Mouse (Mus musculus) ovary, adult 2 months (tissue): ENCODE measurements around the gene Acsm3. TPM values are rescaled to one million over a fixed set of nuclear protein-coding genes. Genes with fewer than 3 reads are reported as not detected.

Experiments
- polyA plus RNA-seq: library from polyadenylated mRNA; depleted of rRNA; stranded (reverse); fragments of >200 nt; gene quantifications from 2 replicates; pipeline ENCODE4 v1.2.3, GENCODE M21; 2012; rRNA removed

The Acsm3 gene
- polyA plus RNA-seq: 0.16 and 0.36 TPM in 2 replicates

GRCm38 (mm10) chr7:119760527-119760951, at the start of gene Acsm3:
TSS of gene Acsm3 (plus strand) at chr7:119760923.

GRCm38 (mm10) chr7:119720253-119720946, 40.3 kb upstream of the Acsm3 start, which contains the start of gene Thumpd1:
TSS of gene Thumpd1 (minus strand) at chr7:119720798.

GRCm38 (mm10) chr7:119793586-119794250, 33.0 kb downstream of the Acsm3 start, which contains the start of the genes Rexo5 and Eri2:
TSS of gene Rexo5 (plus strand) at chr7:119794006.
TSS of gene Eri2 (minus strand) at chr7:119794058.

Other genes with a start within 250 kb of the Acsm3 start
- 0.29 and 0.68 TPM in 2 replicates for gene Acsm5, start 241.5 kb upstream of the Acsm3 start, polyA plus RNA-seq
- not detected in 2 replicates for gene Pdilt, start 237.4 kb upstream of the Acsm3 start, polyA plus RNA-seq
- not detected in 2 replicates for gene Acsm2, start 206.6 kb upstream of the Acsm3 start, polyA plus RNA-seq
- 0.17 TPM in 1 of 2 replicates, not detected in the other for gene Acsm1, start 153.9 kb upstream of the Acsm3 start, polyA plus RNA-seq
- not detected in 2 replicates for gene Acsm4, start 70.9 kb upstream of the Acsm3 start, polyA plus RNA-seq
- gene Thumpd1, start 40.1 kb upstream of the Acsm3 start, polyA plus RNA-seq: 36.6 and 39.4 TPM in 2 replicates
- 1.1 and 2.1 TPM in 2 replicates for gene Rexo5, start 33.1 kb downstream of the Acsm3 start, polyA plus RNA-seq
- 0.86 and 1.3 TPM in 2 replicates for gene Eri2, start 33.1 kb downstream of the Acsm3 start, polyA plus RNA-seq
- gene Lyrm1, start 134.9 kb downstream of the Acsm3 start, polyA plus RNA-seq: 0.69 and 0.90 TPM in 2 replicates
- gene Dcun1d3, start 135.4 kb downstream of the Acsm3 start, polyA plus RNA-seq: 7.5 and 8.4 TPM in 2 replicates